Mouse (Mus musculus) liver, adult 2 months (tissue): ENCODE measurements around the gene Cfi. TPM values are rescaled to one million over a fixed set of nuclear protein-coding genes. Genes with fewer than 3 reads are reported as not detected.

Experiments
- DNase-seq: peaks from one replicate; pipeline ENCODE4 v3.0.0-alpha.2; 2011; ENCODE audit warnings: low read depth, low spot score; ENCODE audit errors: extremely low read depth
- H3K27ac ChIP-seq: fragments of 200-500 bp; replicated peaks from 2 replicates; pipeline ENCODE4 v1.5.1; 2012; ENCODE audit warnings: low read depth, mild to moderate bottlenecking, control low read depth, inconsistent platforms, low read length; ENCODE audit not compliant: insufficient read depth
- H3K27me3 ChIP-seq: fragments of 200-500 bp; 2 replicates; pipeline ENCODE4 v1.6.1; 2012; ENCODE audit warnings: mild to moderate bottlenecking, moderate library complexity, low read length, inconsistent platforms; ENCODE audit not compliant: control insufficient read depth, insufficient read depth
- H3K36me3 ChIP-seq: fragments of 200-500 bp; 2 replicates; pipeline ENCODE4 v1.6.1; 2012; ENCODE audit warnings: low read length, inconsistent platforms; ENCODE audit not compliant: control insufficient read depth, insufficient read depth
- H3K4me1 ChIP-seq: fragments of 200-500 bp; 2 replicates; pipeline ENCODE4 v1.6.1; 2011; ENCODE audit warnings: low read length; ENCODE audit not compliant: control insufficient read depth, insufficient read depth
- H3K4me3 ChIP-seq: fragments of 200-500 bp; 2 replicates; pipeline ENCODE4 v1.5.1; 2011; ENCODE audit warnings: low read depth, mild to moderate bottlenecking, control low read depth, low read length, moderate library complexity; ENCODE audit not compliant: insufficient read depth
- H3K79me2 ChIP-seq: fragments of 200-500 bp; 2 replicates; pipeline ENCODE4 v1.6.1; 2012; ENCODE audit warnings: inconsistent platforms, mild to moderate bottlenecking, low read length, moderate library complexity; ENCODE audit not compliant: control insufficient read depth, insufficient read depth
- H3K9ac ChIP-seq: fragments of 200-500 bp; 2 replicates; pipeline ENCODE4 v1.6.1; 2012; ENCODE audit warnings: low read depth, mild to moderate bottlenecking, control low read depth, inconsistent platforms, low read length
- CTCF ChIP-seq: fragments of 200-500 bp; IDR thresholded peaks from 2 replicates; pipeline ENCODE4 v1.5.1; 2011; ENCODE audit warnings: low read depth, low read length, control low read depth
- POLR2A ChIP-seq: fragments of 200-500 bp; IDR thresholded peaks from 2 replicates; pipeline ENCODE4 v1.6.1; 2011; ENCODE audit warnings: low read length, control low read depth; ENCODE audit not compliant: insufficient read depth; ENCODE audit errors: extremely low read depth
- WGBS: fragments of 180-500 bp; shearing (Covaris S2); methylation state at CpG from one replicate; pipeline ENCODE4 v1.1.7; 2018; 5-methylcytosine and 5-hydroxymethylcytosine counted together
- polyA plus RNA-seq: library from polyadenylated mRNA; depleted of rRNA; stranded (reverse); fragments of >200 nt; gene quantifications from 2 replicates; pipeline ENCODE4 v1.2.3, GENCODE M21; 2012; rRNA removed
- total RNA-seq: library from RNA; depleted of rRNA; stranded (reverse); fragments of >200 nt; gene quantifications from 2 replicates; pipeline ENCODE4 v1.2.3, GENCODE M21; 2014; rRNA removed

The Cfi gene
- total and polyA plus RNA-seq, 2 experiments, result 250 to 813 TPM

- H3K9ac ChIP-seq, result no peak overlapping the region
- no peaks in the 10 kb centered on the region for H3K27me3 ChIP-seq
- no peak for DNase-seq
- WGBS, result 73% methylated on average over 3 of the region's 3 CpGs
- H3K79me2 ChIP-seq, result no peaks in the 10 kb centered on the region
- peaks cover 2% of the 10 kb centered on the region; the same call in 1 of the 2 replicates for H3K36me3 ChIP-seq
- no peak overlapping the region for H3K27ac ChIP-seq
- H3K4me3 ChIP-seq, result no peak overlapping the region
- no peak for TF ChIP-seq POLR2A
- no peak for TF ChIP-seq CTCF
- H3K4me1 ChIP-seq, result no peaks in the 10 kb centered on the region
Observed at GRCm38 (mm10) chr3:129917424-129917823, 81.7 kb downstream of the Cfi start.

- TF ChIP-seq CTCF (peak; percentile 87), POLR2A (no peak)
- peak; percentile 43 for DNase-seq
- Histone ChIP-seq H3K4me3 (no peak overlapping the region), H3K27me3 (no peaks in the 10 kb centered on the region), H3K4me1 (no peaks in the 10 kb centered on the region), H3K27ac (no peak overlapping the region), H3K36me3 (peaks cover under 1% of the 10 kb centered on the region; the same call in 1 of the 2 replicates), H3K79me2 (no peaks in the 10 kb centered on the region), H3K9ac (no peak overlapping the region)
- 19% methylated on average over 13 of the region's 13 CpGs for WGBS
Observed at GRCm38 (mm10) chr3:129918434-129918833, 82.8 kb downstream of the Cfi start.

DNA sequence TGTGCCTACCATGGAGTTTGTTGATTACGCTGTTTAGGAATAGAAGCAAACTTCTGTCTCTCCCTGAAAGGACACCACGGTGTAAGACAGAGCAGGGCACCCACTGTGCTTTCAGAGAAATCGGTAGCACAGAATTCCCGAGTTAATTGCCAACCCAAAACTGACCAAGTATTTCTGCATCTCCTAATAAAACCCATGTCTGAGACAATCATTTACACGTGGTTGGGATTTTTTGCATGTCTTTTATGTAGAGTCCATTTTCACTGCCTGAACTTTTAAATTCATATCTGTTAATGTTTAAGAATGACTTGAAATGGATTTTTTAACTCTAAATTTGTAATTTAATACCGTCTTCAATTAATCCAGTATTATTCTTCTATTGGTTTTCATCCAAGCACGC is 87.9 kb downstream of the Cfi start:
- Histone ChIP-seq H3K36me3 (no peaks in the 10 kb centered on the region), H3K4me3 (no peak overlapping the region), H3K4me1 (no peaks in the 10 kb centered on the region), H3K9ac (no peak overlapping the region), H3K27me3 (no peaks in the 10 kb centered on the region), H3K27ac (no peak overlapping the region), H3K79me2 (no peaks in the 10 kb centered on the region)
- no peak for DNase-seq
- TF ChIP-seq POLR2A, result no peak
- TF ChIP-seq CTCF, result no peak
- 92% methylated on average over 7 of the region's 7 CpGs for WGBS

Other genes starting within 250 kb of the Cfi start
- 0.83 and 1.2 TPM in 2 replicates for gene Egf, start 80.6 kb upstream of the Cfi start, total RNA-seq
- gene Egf, start 80.6 kb upstream of the Cfi start, polyA plus RNA-seq, result 0.28 and 0.75 TPM in 2 replicates
- not detected in 2 replicates for gene Lrit3, start 31.9 kb upstream of the Cfi start, total RNA-seq
- not detected in 2 replicates for gene Lrit3, start 31.9 kb upstream of the Cfi start, polyA plus RNA-seq
- 0.09 TPM in 1 of 2 replicates, not detected in the other for gene Rrh, start 13.3 kb upstream of the Cfi start, total RNA-seq
- gene Rrh, start 13.3 kb upstream of the Cfi start, polyA plus RNA-seq, result not detected in 2 replicates
- 2.8 and 4.5 TPM in 2 replicates for gene Gar1, start 4.5 kb upstream of the Cfi start, total RNA-seq
- 10.7 and 14.3 TPM in 2 replicates for gene Gar1, start 4.5 kb upstream of the Cfi start, polyA plus RNA-seq
- 11.2 and 30.9 TPM in 2 replicates for gene Pla2g12a, start 42.7 kb downstream of the Cfi start, total RNA-seq
- 21.7 and 23.4 TPM in 2 replicates for gene Pla2g12a, start 42.7 kb downstream of the Cfi start, polyA plus RNA-seq
- gene Casp6, start 65.5 kb downstream of the Cfi start, total RNA-seq, result 27.4 and 38.2 TPM in 2 replicates
- gene Casp6, start 65.5 kb downstream of the Cfi start, polyA plus RNA-seq, result 44.5 and 44.6 TPM in 2 replicates
- gene Mcub, start 134.3 kb downstream of the Cfi start, total RNA-seq, result 0.27 TPM in 1 of 2 replicates, not detected in the other
- 0.09 and 0.12 TPM in 2 replicates for gene Mcub, start 134.3 kb downstream of the Cfi start, polyA plus RNA-seq
- gene Sec24b, start 225.7 kb downstream of the Cfi start, total RNA-seq, result 7.9 and 13.0 TPM in 2 replicates
- 12.2 and 15.8 TPM in 2 replicates for gene Sec24b, start 225.7 kb downstream of the Cfi start, polyA plus RNA-seq